Mouse (Mus musculus): ENCODE results near the gene Abca2.

- no peak for TF ChIP-seq CTCF (IDR thresholded peaks at IDR 0.05)
- TF ChIP-seq POLR2A (IDR thresholded peaks at IDR 0.05; ENCODE audit: insufficient read depth, low read depth, low read length): no peak
- no peak for TF ChIP-seq EP300 (IDR thresholded peaks at IDR 0.05; ENCODE audit: insufficient read depth, low read depth, low read length)
Measured at GRCm38 (mm10) chr2:25422587-25423410, 5.7 kb upstream of the Abca2 start, which contains the start of gene Fut7.

Measured in heart, adult 2 months (tissue).